Mouse (Mus musculus) subcutaneous adipose tissue, adult 2 months (tissue): ENCODE results near the gene Ndufb10. TPM values are rescaled to one million over a fixed set of nuclear protein-coding genes. Genes with fewer than 3 reads are reported as not detected.

Experiments used
- polyA plus RNA-seq: library from polyadenylated mRNA; depleted of rRNA; stranded (reverse); fragments of >200 nt; gene quantifications from 2 replicates; pipeline ENCODE4 v1.2.3, GENCODE M21; 2012; ENCODE audit warnings: low replicate concordance; rRNA removed

Ndufb10 gene
- 368 and 449 TPM in 2 replicates for polyA plus RNA-seq

DNA sequence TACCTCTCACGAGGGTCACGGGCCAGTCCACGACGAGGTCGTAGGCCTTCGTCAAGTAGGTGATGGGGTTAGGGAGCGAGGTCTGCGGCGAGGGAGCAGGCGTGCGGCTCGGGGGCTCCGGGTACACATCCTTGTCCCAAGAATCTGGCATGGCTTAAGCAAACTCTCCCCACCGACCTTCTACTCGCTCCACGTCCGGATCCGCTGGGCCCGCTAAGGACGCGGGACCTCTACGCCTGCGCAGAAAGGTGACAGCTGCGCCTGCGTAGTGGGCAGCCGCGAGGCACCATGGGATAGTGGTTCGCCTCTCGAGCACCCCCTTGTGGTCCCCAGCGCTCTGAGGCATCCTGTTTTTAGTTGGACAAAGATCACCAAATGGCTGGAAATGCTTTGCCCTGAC, at the start of gene Ndufb10:
TSS of gene Ndufb10 (minus strand) at position 295 of the 400 bp plus-strand sequence.

DNA sequence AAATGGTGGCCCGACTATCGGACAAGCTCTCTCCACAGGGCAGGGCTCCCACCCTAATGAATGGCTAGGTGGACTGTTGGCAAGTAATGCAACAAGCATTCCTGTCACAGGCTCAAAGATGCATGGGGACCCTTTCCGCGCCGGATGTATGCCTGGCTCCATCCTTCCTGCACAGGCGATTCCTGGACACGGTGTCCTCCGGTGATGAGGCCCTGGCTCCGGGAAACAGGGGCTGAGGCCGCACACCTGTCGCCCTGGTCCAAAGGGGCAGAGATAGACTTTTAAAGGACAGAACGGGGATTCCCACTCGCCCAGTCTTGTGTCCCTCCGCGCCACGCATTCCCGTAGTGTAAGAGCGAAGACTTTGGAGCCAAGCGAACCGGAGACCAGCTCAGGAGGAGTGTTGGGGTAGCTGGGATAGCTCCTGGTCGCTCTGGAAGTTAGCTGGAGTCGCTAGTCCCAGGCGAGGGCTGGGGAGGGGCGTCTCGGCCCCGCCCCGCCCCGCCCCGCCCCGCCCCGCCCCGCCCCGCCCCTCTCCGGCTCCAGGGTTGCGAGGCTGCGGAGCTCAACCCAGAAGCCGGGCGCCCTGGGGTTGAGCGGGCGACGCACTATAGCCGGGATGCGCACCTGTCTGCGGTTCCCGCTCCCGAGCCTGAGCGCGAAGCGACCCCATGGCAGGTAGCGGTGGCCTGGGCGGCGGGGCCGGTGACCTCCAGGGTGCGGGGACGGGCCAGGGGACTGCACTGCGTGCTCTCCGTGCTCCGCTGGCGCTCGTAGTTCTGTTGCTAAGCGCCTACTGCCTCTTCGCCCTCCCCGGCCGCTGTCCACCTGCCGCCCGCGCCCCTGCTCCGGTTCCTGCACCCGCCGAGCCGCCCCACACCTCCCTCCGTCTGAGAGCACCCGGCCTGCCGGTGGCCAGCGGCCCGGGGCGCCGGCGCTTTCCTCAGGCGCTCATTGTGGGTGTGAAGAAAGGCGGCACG, 28.4 kb upstream of the Ndufb10 start, which contains the start of gene Hs3st6:
TSS of gene Hs3st6 (plus strand) at position 574 of the 980 bp plus-strand sequence.

DNA sequence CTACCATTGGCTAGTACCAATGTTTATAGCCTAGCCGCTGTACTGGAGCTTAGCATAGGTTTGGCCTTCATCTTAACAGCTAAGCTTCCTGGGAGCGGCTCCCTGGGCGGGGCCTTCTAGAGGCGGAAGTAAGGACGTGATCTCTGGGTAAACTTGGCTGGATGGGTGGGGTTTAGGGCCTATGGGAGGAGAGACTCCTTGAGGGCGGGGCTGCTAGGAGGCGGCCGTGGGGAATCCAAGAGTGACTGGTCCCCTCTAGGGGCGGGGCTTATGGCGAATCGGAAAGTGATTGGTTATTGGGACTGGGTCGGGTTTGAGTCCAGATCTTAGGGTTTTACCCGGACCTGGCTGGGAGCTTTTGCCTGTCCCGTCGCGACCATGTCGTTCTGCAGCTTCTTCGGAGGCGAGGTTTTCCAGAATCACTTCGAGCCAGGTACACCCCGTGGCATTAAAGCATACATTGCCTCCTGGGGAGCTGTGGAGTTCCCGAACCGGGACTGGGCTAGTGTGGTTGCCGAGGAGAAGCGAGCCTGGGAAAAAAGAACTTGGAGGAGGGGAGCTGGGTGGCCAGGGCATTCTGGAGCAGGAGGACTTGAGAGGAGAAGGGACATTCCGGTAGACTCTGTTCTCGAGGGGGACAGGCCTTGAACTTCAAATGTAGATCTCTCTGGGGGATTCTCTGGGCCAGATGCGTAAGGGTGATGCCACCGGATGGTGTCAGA, 12.2 kb upstream of the Ndufb10 start, which contains the start of gene Msrb1:
TSS of gene Msrb1 (plus strand) at position 313 of the 722 bp plus-strand sequence.

GRCm38 (mm10) chr17:24727618-24728017, 3.3 kb upstream of the Ndufb10 start, which contains the start of gene Rpl3l:
TSS of gene Rpl3l (plus strand) at chr17:24727820.

DNA sequence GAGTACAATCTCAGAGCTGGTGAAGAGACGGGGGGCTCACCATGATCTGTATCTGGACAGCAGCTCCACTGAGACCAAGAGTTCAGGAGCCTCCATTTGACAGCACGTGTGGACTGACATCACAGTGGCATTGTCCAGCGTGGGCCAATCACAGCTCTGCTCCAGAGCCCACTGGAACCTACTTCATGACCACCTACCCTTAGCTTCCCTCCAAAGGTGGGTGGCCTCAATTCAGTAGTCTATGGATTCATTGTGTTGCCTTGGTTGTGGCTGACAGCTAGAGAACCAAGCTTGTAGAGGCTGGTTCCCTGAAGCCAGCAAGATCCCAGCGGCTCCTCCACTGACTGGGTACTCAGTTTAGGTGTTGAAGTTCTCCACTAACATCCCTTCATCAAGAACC, 6.3 kb downstream of the Ndufb10 start, which contains the start of the genes Rnf151 and Rps2:
TSS of gene Rnf151 (minus strand) at position 121 of the 400 bp plus-strand sequence.
TSS of gene Rps2 (plus strand) at position 174 of the 400 bp plus-strand sequence.

DNA sequence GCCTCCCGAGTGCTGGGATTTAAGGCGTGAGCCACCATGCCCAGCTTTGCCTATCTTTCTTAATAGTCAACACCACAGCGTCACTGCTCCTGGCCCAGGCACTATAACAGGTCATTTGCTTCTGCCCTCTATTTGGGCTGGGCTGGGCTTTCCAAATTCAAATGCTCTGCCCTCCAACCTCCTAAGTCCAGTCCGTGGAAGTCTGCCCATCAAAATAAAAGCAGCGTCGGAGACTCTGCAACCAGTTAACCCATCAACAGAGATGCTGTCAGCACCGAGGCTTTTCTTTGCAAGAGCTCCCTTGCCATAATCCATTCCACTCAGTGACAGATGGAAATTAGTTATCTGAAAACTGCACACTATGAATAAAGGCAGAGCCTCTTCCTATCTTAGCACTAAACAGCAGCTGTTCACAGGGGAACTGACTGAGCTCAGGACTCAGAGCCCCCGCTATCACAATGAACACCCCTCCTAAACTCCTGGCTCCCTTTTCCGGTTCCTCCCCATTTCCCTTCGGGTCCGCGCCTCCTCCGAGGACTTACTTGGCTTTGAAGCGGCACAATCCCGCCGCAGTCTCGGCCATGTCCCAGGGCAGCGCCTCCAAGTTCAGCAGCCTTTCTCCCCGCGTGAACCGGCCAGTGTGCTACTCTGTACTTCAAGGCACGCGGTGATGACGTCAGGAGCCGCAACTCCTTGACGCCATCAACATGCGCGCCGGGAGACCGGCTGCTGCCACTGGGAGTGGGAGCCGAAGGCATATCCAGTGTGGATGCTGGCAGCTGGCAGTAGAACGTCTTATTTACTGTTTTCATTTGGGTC, 17.1 kb downstream of the Ndufb10 start, which contains the start of gene Tbl3:
TSS of gene Tbl3 (minus strand) at position 679 of the 819 bp plus-strand sequence.

DNA sequence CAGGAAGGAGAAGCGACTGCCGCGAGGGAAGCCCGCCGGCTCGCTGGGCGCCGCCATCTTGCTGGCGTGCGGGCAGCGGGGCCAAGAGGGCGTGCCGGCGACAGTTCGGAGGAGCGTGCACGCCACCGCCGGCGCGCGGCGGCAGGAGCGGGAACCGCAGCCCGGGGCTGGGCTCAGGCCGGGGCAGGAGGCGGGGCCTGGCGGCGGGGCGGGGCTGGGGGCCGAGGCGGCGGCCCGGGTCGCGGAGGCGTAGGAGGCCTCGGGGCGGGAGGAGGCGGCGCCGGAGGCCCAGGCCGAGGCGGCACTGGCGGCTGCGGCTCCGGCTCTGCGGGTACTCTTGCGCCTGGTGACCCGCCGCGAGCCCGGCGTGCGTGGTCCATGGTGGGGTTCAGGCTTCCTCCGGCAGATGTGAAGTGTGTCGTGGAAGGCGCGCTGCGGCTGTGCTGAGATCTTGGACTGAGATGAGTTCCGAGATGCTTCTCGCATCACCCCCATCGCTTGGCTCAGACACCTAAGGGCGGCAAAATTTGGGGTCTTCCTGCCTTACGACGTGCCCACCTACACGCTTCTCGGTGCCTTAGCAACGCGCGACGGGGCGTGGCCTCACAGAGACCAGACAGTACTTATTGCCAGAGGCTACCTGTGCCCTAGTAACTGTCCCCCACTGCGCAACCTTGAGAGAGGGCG, 28.1 kb downstream of the Ndufb10 start, which contains the start of the genes Gfer and Noxo1:
TSS of gene Gfer (minus strand) at position 146 of the 687 bp plus-strand sequence.
TSS of gene Noxo1 (plus strand) at position 224 of the 687 bp plus-strand sequence.

DNA sequence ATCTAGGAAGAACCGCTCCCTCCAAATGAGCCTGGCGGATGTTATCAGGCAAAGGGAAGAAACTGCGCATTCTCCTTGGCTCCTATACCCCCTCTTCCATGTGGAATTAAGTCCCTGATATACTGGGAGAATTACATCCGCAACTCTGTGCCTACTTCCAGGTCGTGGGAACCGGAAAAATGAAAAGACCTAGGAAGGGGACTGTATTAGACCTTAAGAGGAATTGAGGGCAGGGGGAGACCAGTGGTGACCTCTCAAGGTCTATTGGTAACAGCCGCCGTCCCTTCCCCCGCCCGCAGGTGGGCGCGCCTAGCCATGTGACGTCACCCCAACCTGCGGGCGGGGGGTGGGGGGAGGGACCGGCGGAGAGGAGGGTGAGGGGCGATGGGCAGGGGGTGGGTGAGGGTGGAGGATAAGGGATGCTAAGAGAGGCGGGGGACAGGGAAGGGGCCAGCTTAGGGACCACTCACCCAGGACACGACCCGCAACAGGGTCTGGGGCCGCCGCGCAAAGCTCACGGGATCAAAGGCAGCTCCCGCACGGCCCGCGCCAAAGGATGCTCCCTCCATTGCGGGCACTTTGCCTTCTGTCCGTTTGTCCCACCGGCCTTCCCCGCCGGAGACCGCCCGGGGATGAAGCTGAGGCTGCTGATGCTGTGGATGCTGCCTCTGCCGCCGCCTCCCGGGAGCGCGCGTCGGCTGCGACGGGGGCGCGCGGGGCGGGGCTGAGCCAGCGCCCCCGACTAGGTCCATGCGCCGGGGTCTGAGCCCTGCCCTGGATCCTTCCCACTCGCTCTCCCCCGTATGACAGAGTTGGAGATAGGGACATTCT, 34.8 kb downstream of the Ndufb10 start, which contains the start of gene Syngr3:
TSS of gene Syngr3 (minus strand) at position 705 of the 831 bp plus-strand sequence.

Other genes starting within 250 kb of the Ndufb10 start
- gene Mlst8, start 245.4 kb downstream of the Ndufb10 start, polyA plus RNA-seq: 38.1 and 67.3 TPM in 2 replicates
- 0.37 and 3.5 TPM in 2 replicates for gene Caskin1, start 235.9 kb downstream of the Ndufb10 start, polyA plus RNA-seq
- gene Traf7, start 196.5 kb downstream of the Ndufb10 start, polyA plus RNA-seq: 182 and 282 TPM in 2 replicates
- 0.34 and 0.81 TPM in 2 replicates for gene Rab26, start 190.3 kb downstream of the Ndufb10 start, polyA plus RNA-seq
- 82.6 and 139 TPM in 2 replicates for gene Pkd1, start 174.6 kb downstream of the Ndufb10 start, polyA plus RNA-seq
- 180 and 186 TPM in 2 replicates for gene Tsc2, start 91.8 kb downstream of the Ndufb10 start, polyA plus RNA-seq
- gene Nthl1, start 91.8 kb downstream of the Ndufb10 start, polyA plus RNA-seq: 21.7 and 22.7 TPM in 2 replicates
- gene Slc9a3r2, start 74.2 kb downstream of the Ndufb10 start, polyA plus RNA-seq: 159 and 182 TPM in 2 replicates
- 0.75 and 0.93 TPM in 2 replicates for gene Npw, start 66.0 kb downstream of the Ndufb10 start, polyA plus RNA-seq
- 59.9 and 96.8 TPM in 2 replicates for gene Zfp598, start 54.8 kb downstream of the Ndufb10 start, polyA plus RNA-seq
- gene Syngr3, start 34.5 kb downstream of the Ndufb10 start, polyA plus RNA-seq: 0.24 and 0.55 TPM in 2 replicates
- gene Gfer, start 28.3 kb downstream of the Ndufb10 start, polyA plus RNA-seq: 32.2 and 33.0 TPM in 2 replicates
- 7.8 and 11.2 TPM in 2 replicates for gene Noxo1, start 28.2 kb downstream of the Ndufb10 start, polyA plus RNA-seq
- 62.3 and 93.0 TPM in 2 replicates for gene Tbl3, start 16.8 kb downstream of the Ndufb10 start, polyA plus RNA-seq
- gene Rnf151, start 6.4 kb downstream of the Ndufb10 start, polyA plus RNA-seq: 0.13 and 0.19 TPM in 2 replicates
- gene Rps2, start 6.4 kb downstream of the Ndufb10 start, polyA plus RNA-seq: 1,499 and 4,382 TPM in 2 replicates
- 0.15 and 0.24 TPM in 2 replicates for gene Rpl3l, start 3.3 kb upstream of the Ndufb10 start, polyA plus RNA-seq
- 104 and 170 TPM in 2 replicates for gene Msrb1, start 12.2 kb upstream of the Ndufb10 start, polyA plus RNA-seq
- gene Hs3st6, start 28.5 kb upstream of the Ndufb10 start, polyA plus RNA-seq: 0.80 and 5.6 TPM in 2 replicates
- gene Meiob, start 79.8 kb upstream of the Ndufb10 start, polyA plus RNA-seq: 0.10 TPM in 1 of 2 replicates, not detected in the other
- 97.3 and 196 TPM in 2 replicates for gene Hagh, start 115.7 kb upstream of the Ndufb10 start, polyA plus RNA-seq
- 10.9 and 14.8 TPM in 2 replicates for gene Fahd1, start 125.9 kb upstream of the Ndufb10 start, polyA plus RNA-seq
- 50.0 and 143 TPM in 2 replicates for gene Igfals, start 141.5 kb upstream of the Ndufb10 start, polyA plus RNA-seq
- 32.7 and 38.4 TPM in 2 replicates for gene Nubp2, start 161.9 kb upstream of the Ndufb10 start, polyA plus RNA-seq
- gene Spsb3, start 162.2 kb upstream of the Ndufb10 start, polyA plus RNA-seq: 53.0 and 84.0 TPM in 2 replicates
- 30.9 and 44.6 TPM in 2 replicates for gene Eme2, start 170.6 kb upstream of the Ndufb10 start, polyA plus RNA-seq
- 141 and 210 TPM in 2 replicates for gene Mrps34, start 170.6 kb upstream of the Ndufb10 start, polyA plus RNA-seq
- gene Nme3, start 172.0 kb upstream of the Ndufb10 start, polyA plus RNA-seq: 39.5 and 77.7 TPM in 2 replicates
- 103 and 150 TPM in 2 replicates for gene Mapk8ip3, start 212.5 kb upstream of the Ndufb10 start, polyA plus RNA-seq
- gene Jpt2, start 236.2 kb upstream of the Ndufb10 start, polyA plus RNA-seq: 33.2 and 36.8 TPM in 2 replicates